Mouse (Mus musculus) neural tube, embryonic 11.5 days (tissue): Measurements from ENCODE around the gene Slc27a3. TPM values are rescaled to one million over a fixed set of nuclear protein-coding genes. Genes with fewer than 3 reads are reported as not detected.
A peak's percentile ranks its signal among the peaks of the same experiment; 100 is the strongest.

Experiments
- ATAC-seq: fragments of 200-750 bp; cut with Nextera tagmentation; 2 replicates; pipeline ENCODE4 v1.8.0; 2017; ENCODE audit warnings: moderate number of reproducible peaks, mild to moderate bottlenecking, moderate TSS enrichment, moderate library complexity; ENCODE audit not compliant: insufficient read depth, low FRiP score, low TSS enrichment
- DNase-seq: peaks from one replicate; pipeline ENCODE4 v3.0.0-alpha.2; 2015; ENCODE audit warnings: low spot score
- H3K27ac ChIP-seq: fragments of 300-500 bp; sonication (generic); 2 replicates; pipeline ENCODE4 v1.5.1; 2014; ENCODE audit warnings: low read depth, mild to moderate bottlenecking, low read length
- H3K27me3 ChIP-seq: fragments of 300-500 bp; sonication (generic); 2 replicates; pipeline ENCODE4 v1.6.1; 2014; ENCODE audit warnings: mild to moderate bottlenecking, low read length, mixed read lengths; ENCODE audit not compliant: control insufficient read depth, insufficient read depth
- H3K36me3 ChIP-seq: fragments of 300-500 bp; sonication (generic); 2 replicates; pipeline ENCODE4 v1.6.1; 2014; ENCODE audit warnings: mild to moderate bottlenecking, low read length, moderate library complexity, mixed read lengths; ENCODE audit not compliant: control insufficient read depth, insufficient read depth
- H3K4me1 ChIP-seq: fragments of 300-500 bp; sonication (generic); 2 replicates; pipeline ENCODE4 v1.6.1; 2014; ENCODE audit warnings: low read length, mixed read lengths; ENCODE audit not compliant: control insufficient read depth, insufficient read depth
- H3K4me2 ChIP-seq: fragments of 300-500 bp; sonication (generic); 2 replicates; pipeline ENCODE4 v1.6.1; 2014; ENCODE audit warnings: low read depth, mild to moderate bottlenecking, moderate library complexity
- H3K4me3 ChIP-seq: fragments of 300-500 bp; sonication (generic); 2 replicates; pipeline ENCODE4 v1.5.1; 2014; ENCODE audit warnings: low read depth, low read length
- H3K9ac ChIP-seq: fragments of 300-500 bp; sonication (generic); 2 replicates; pipeline ENCODE4 v1.6.1; 2014; ENCODE audit warnings: mild to moderate bottlenecking, low read length
- H3K9me3 ChIP-seq: fragments of 300-500 bp; sonication (generic); 2 replicates; pipeline ENCODE4 v1.6.1; 2016; ENCODE audit warnings: low read length; ENCODE audit not compliant: control insufficient read depth
- WGBS: fragments of 180-500 bp; shearing (Covaris S2); extraction: QIAGEN DNeasy Blood & Tissue Kit; methylation state at CpG from one replicate; pipeline ENCODE4 v1.1.7; 2014; 5-methylcytosine and 5-hydroxymethylcytosine counted together
- polyA plus RNA-seq: library from polyadenylated mRNA; unstranded; fragments of >200 nt; fragmentation: Nextera tagmentation; extraction: Ambion mirVana; gene quantifications from 2 replicates; pipeline ENCODE4 v1.2.1, GENCODE M21; 2014

The Slc27a3 gene
- polyA plus RNA-seq, 1 experiment from 2014 or later, result 14.1 TPM

GRCm38 (mm10) chr3:90373432-90374028, 16.2 kb downstream of the Slc27a3 start:
- no peak overlapping the region for H3K9ac ChIP-seq
- no peak overlapping the region for H3K4me2 ChIP-seq
- peak; percentile 70 for DNase-seq
- no peaks in the 10 kb centered on the region for H3K27me3 ChIP-seq
- ATAC-seq, result no peak
- 30% methylated on average over 4 of the region's 4 CpGs for WGBS
- H3K36me3 ChIP-seq, result no peaks in the 10 kb centered on the region
- H3K9me3 ChIP-seq, result no peaks in the 10 kb centered on the region
- no peak overlapping the region for H3K4me3 ChIP-seq
- H3K27ac ChIP-seq, result no peak overlapping the region
- H3K4me1 ChIP-seq, result peaks cover 5% of the 10 kb centered on the region; the same call in 1 of the 2 replicates

GRCm38 (mm10) chr3:90372817-90373216, 16.9 kb downstream of the Slc27a3 start:
- H3K36me3 ChIP-seq, result no peaks in the 10 kb centered on the region
- H3K4me1 ChIP-seq, result peaks cover 5% of the 10 kb centered on the region; the same call in 1 of the 2 replicates
- no peaks in the 10 kb centered on the region for H3K27me3 ChIP-seq
- ATAC-seq, result no peak
- WGBS, result 63% methylated on average over 5 of the region's 5 CpGs
- H3K9me3 ChIP-seq, result no peaks in the 10 kb centered on the region
- H3K27ac ChIP-seq, result no peak overlapping the region
- no peak overlapping the region for H3K4me2 ChIP-seq
- H3K9ac ChIP-seq, result no peak overlapping the region
- no peak overlapping the region for H3K4me3 ChIP-seq
- no peak for DNase-seq

DNA sequence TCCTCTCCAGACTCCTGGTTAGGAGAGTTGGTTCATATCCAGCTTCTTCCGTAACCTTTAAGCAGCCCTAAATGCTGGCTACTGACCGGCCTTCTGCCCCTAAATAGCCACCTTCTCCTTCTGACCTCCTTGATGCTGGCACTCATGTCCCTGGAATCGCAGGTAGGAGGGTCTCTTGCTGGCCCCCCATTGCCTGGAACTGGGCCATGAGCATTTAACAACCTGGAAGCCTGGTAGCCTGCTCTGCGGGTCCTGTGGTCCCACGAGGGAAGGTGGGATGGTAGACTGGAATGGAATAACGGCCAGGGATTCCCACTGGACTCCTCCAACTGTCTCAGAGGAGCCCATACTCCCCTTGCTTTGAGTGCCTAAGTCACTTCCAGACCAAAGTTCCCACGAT, 17.9 kb downstream of the Slc27a3 start:
- H3K4me1 ChIP-seq, result peaks cover 5% of the 10 kb centered on the region; the same call in 1 of the 2 replicates
- no peaks in the 10 kb centered on the region for H3K9me3 ChIP-seq
- WGBS, result 75% methylated on average over 7 of the region's 7 CpGs
- no peak for ATAC-seq
- no peak overlapping the region for H3K4me3 ChIP-seq
- H3K27ac ChIP-seq, result no peak overlapping the region
- no peak for DNase-seq
- H3K27me3 ChIP-seq, result no peaks in the 10 kb centered on the region
- H3K9ac ChIP-seq, result no peak overlapping the region
- H3K4me2 ChIP-seq, result no peak overlapping the region
- no peaks in the 10 kb centered on the region for H3K36me3 ChIP-seq

- WGBS, result 57% methylated on average over 2 of the region's 2 CpGs
- no peak for ATAC-seq
- Histone ChIP-seq H3K4me2 (no peak overlapping the region), H3K4me1 (no peaks in the 10 kb centered on the region), H3K27me3 (no peaks in the 10 kb centered on the region), H3K36me3 (no peaks in the 10 kb centered on the region), H3K9me3 (no peaks in the 10 kb centered on the region), H3K4me3 (no peak overlapping the region), H3K27ac (no peak overlapping the region), H3K9ac (no peak overlapping the region)
- DNase-seq, result no peak
Observed at GRCm38 (mm10) chr3:90369041-90369440, 20.7 kb downstream of the Slc27a3 start.

- H3K27ac ChIP-seq, result no peak overlapping the region
- H3K4me2 ChIP-seq, result no peak overlapping the region
- H3K4me1 ChIP-seq, result no peaks in the 10 kb centered on the region
- no peaks in the 10 kb centered on the region for H3K27me3 ChIP-seq
- ATAC-seq, result no peak
- DNase-seq, result no peak
- 89% methylated on average over 5 of the region's 5 CpGs for WGBS
- H3K4me3 ChIP-seq, result no peak overlapping the region
- no peak overlapping the region for H3K9ac ChIP-seq
- H3K9me3 ChIP-seq, result no peaks in the 10 kb centered on the region
- 0 out of 2 replicates have a peak, but pooled peaks cover 2% of the 10 kb centered on the region for H3K36me3 ChIP-seq
Observed at GRCm38 (mm10) chr3:90367001-90367632, 22.6 kb downstream of the Slc27a3 start.

GRCm38 (mm10) chr3:90362346-90362745, 27.4 kb downstream of the Slc27a3 start:
- WGBS, result 95% methylated on average over 2 of the region's 2 CpGs
- no peaks in the 10 kb centered on the region for H3K4me1 ChIP-seq
- no peaks in the 10 kb centered on the region for H3K9me3 ChIP-seq
- ATAC-seq (no peak), DNase-seq (no peak)
- no peak overlapping the region for H3K9ac ChIP-seq
- H3K4me2 ChIP-seq, result no peak overlapping the region
- no peak overlapping the region for H3K4me3 ChIP-seq
- H3K27me3 ChIP-seq, result no peaks in the 10 kb centered on the region
- H3K36me3 ChIP-seq, result peaks cover 7% of the 10 kb centered on the region; the same call in 1 of the 2 replicates
- H3K27ac ChIP-seq, result no peak overlapping the region

DNA sequence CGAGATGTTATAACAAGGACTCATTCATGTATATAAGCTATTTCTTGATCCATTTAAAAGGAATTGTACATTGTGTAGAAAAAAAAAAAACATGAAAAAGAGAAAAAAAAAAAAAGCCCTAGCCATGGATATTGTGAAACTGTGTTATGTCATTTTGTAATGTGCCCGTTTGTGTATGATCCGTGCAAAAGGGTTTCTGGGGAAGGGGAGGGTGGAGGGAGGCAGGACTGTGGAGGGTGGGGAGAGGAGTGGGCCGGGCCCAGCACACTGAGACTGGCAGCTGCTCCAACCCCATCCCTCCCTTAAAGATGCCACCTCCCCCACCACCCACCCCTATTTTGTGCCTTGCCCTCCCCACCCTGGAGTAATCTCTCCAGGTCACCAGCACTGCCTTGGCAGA, 28.3 kb downstream of the Slc27a3 start:
- Histone ChIP-seq H3K4me3 (no peak overlapping the region), H3K36me3 (peaks cover 7% of the 10 kb centered on the region; the same call in 1 of the 2 replicates), H3K9ac (no peak overlapping the region), H3K9me3 (no peaks in the 10 kb centered on the region), H3K4me1 (no peaks in the 10 kb centered on the region), H3K27ac (no peak overlapping the region), H3K27me3 (no peaks in the 10 kb centered on the region), H3K4me2 (no peak overlapping the region)
- ATAC-seq (no peak), DNase-seq (no peak)
- 85% methylated on average over 4 of the region's 4 CpGs for WGBS

DNA sequence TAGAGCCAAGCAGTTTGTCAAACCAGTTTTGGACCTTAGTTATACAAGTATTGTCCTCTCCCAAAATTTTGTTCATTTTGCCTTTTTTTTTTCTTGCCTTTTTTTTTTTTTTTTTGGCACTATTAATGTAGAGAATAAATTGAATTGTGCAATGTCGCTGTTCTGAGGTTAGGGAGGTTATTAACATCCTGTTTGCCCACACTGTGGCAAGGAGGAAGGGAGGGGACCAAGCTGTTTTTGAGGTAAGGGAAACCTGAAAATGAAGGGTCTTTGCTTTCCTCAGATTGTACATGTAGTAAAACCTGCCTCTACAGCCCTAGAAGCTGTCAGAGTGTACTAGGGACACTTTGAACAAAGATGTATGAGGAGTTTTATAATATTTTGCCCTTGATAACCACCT, 30.5 kb downstream of the Slc27a3 start:
- H3K4me2 ChIP-seq, result no peak overlapping the region
- H3K4me1 ChIP-seq, result no peaks in the 10 kb centered on the region
- H3K4me3 ChIP-seq, result no peak overlapping the region
- H3K9ac ChIP-seq, result no peak overlapping the region
- H3K27me3 ChIP-seq, result no peaks in the 10 kb centered on the region
- H3K27ac ChIP-seq, result no peak overlapping the region
- H3K9me3 ChIP-seq, result no peaks in the 10 kb centered on the region
- H3K36me3 ChIP-seq, result peaks cover 14% of the 10 kb centered on the region
- WGBS, result 86% methylated on average over 1 of the region's 1 CpGs
- no peak for DNase-seq
- no peak for ATAC-seq

DNA sequence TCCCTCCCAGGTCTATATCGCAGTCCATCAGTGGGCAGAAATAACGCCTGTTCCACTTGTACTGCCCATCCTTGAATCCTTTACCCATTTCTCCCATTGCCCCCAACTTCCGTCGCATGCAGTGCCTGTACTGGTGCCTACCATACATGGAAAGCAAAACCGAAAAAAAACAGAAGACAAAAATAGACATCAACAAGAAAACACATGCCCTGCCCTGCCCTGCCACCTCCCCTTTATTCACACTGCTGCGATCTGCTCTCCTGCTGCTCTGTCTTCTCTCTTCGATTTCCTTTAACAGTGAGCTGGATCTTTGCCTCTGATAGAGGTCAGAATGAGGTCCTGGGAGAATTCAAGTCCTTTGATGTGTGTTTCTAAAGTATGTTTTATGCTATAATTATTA, 31.8 kb downstream of the Slc27a3 start:
- H3K4me1 ChIP-seq, result no peaks in the 10 kb centered on the region
- H3K4me3 ChIP-seq, result no peak overlapping the region
- DNase-seq (no peak), ATAC-seq (no peak)
- H3K4me2 ChIP-seq, result no peak overlapping the region
- peaks cover 16% of the 10 kb centered on the region for H3K36me3 ChIP-seq
- H3K9me3 ChIP-seq, result no peaks in the 10 kb centered on the region
- no peak overlapping the region for H3K27ac ChIP-seq
- no peaks in the 10 kb centered on the region for H3K27me3 ChIP-seq
- H3K9ac ChIP-seq, result no peak overlapping the region
- WGBS, result 95% methylated on average over 7 of the region's 7 CpGs
